Mouse (Mus musculus) CH12.LX (cell line): ENCODE results near the gene Aarsd1.
"Not testable (repeated sequence)": the region's sequence is repeated elsewhere in the genome, so short reads cannot be mapped to it uniquely, and the experiment has no call there.

Source experiments
- CTCF ChIP-seq, 2 experiments: IDR thresholded peaks in 1 of 2; conservative IDR thresholded peaks in 1 of 2; 2 replicates each; pipeline ENCODE4 v1.5.1; 2011 to 2012; ENCODE audit warnings: low read depth in 2 of 2, low read length in 2 of 2, improper control_type of control experiment in 1 of 2, inconsistent platforms in 1 of 2, mild to moderate bottlenecking in 1 of 2, moderate library complexity in 1 of 2
- E2F4 ChIP-seq: IDR thresholded peaks from 2 replicates; pipeline ENCODE4 v1.6.1; 2011; ENCODE audit warnings: low read depth, low read length, improper control_type of control experiment; ENCODE audit not compliant: insufficient replicate concordance
- ELF1 ChIP-seq: IDR thresholded peaks from 2 replicates; pipeline ENCODE4 v1.6.1; 2014; ENCODE audit warnings: low read depth, mild to moderate bottlenecking, inconsistent platforms, low read length, improper control_type of control experiment
- JUND ChIP-seq: conservative IDR thresholded peaks from 2 replicates; pipeline ENCODE4 v1.6.1; 2011; ENCODE audit warnings: low read depth, low read length, improper control_type of control experiment
- KAT2A ChIP-seq: IDR thresholded peaks from 2 replicates; pipeline ENCODE4 v1.6.1; 2012; ENCODE audit warnings: low read length, improper control_type of control experiment, inconsistent platforms; ENCODE audit not compliant: insufficient replicate concordance
- MAX ChIP-seq: IDR thresholded peaks from 2 replicates; pipeline ENCODE4 v1.6.1; 2011; ENCODE audit warnings: low read length, improper control_type of control experiment
- POLR2A ChIP-seq: IDR thresholded peaks from 2 replicates; pipeline ENCODE4 v1.6.1; 2011; ENCODE audit warnings: low read depth, mild to moderate bottlenecking, improper control_type of control experiment, low read length
- USF1 ChIP-seq: IDR thresholded peaks from 2 replicates; pipeline ENCODE4 v1.6.1; 2014; ENCODE audit warnings: low read depth, mild to moderate bottlenecking, inconsistent platforms, low read length, improper control_type of control experiment

DNA sequence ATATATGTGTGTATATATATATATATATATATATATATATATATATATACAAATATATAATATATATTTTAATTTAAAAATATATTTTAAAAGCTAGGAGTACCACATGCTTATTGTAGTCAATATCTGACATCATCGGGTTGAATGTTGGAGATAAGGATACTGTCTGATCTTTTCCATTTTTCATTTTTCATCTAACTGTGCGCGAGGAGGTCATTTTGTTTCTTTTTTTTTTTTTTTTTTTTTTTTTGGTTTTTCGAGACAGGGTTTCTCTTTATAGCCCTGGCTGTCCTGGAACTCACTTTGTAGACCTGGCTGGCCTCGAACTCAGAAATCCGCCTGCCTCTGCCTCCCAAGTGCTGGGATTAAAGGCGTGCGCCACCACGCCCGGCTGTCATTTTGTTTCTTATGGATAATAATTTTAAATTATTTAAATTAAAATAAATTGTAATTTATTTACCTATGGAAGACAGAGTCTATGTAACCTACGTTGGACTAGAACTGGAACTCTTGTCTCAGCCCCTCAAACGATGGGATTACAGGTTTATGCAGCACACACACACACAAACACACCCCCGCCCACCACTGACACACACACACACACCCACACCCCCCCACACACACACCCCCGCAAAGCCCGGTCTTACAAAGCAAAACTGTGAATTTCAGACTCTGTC lies 24.2 kb upstream of the Aarsd1 start:
- TF ChIP-seq KAT2A; JUND; CTCF (conservative IDR thresholded peaks at IDR 0.05 in 1 of 2, IDR thresholded peaks at IDR 0.05 in 1 of 2; ENCODE audit: low read depth in 2 of 2, low read length in 2 of 2); MAX; ELF1; USF1; POLR2A; E2F4: not testable (repeated sequence)
